Mouse (Mus musculus): Measurements from ENCODE around the gene Gm48551.
A peak's percentile ranks its signal among the peaks of the same experiment; 100 is the strongest.

The Gm48551 gene

DNA sequence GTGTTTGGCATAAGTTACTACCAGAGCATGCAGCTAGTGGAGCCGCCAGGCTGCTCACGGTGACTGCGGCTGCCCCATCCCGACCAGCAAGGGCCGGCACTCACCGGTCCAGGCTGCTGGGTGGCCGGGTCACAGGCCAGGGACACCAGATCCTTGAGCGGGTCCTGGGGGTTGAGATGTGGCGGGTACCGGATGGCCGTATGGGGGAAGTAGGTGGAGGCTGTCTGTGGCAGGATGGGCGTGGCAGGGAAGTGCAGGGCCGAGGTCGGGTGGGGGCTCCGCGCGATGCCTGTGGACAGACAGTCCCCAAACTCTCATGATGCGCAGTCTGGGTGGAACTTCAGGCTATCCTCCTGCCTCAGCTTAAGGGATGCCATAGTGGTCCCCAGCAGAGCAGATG lies 20.5 kb downstream of the Gm48551 start:
- DNase-seq (ENCODE audit: low spot score) = no peak

GRCm38 (mm10) chr10:81405588-81406201 lies 21.4 kb downstream of the Gm48551 start:
- DNase-seq (ENCODE audit: low spot score) = no peak

DNA sequence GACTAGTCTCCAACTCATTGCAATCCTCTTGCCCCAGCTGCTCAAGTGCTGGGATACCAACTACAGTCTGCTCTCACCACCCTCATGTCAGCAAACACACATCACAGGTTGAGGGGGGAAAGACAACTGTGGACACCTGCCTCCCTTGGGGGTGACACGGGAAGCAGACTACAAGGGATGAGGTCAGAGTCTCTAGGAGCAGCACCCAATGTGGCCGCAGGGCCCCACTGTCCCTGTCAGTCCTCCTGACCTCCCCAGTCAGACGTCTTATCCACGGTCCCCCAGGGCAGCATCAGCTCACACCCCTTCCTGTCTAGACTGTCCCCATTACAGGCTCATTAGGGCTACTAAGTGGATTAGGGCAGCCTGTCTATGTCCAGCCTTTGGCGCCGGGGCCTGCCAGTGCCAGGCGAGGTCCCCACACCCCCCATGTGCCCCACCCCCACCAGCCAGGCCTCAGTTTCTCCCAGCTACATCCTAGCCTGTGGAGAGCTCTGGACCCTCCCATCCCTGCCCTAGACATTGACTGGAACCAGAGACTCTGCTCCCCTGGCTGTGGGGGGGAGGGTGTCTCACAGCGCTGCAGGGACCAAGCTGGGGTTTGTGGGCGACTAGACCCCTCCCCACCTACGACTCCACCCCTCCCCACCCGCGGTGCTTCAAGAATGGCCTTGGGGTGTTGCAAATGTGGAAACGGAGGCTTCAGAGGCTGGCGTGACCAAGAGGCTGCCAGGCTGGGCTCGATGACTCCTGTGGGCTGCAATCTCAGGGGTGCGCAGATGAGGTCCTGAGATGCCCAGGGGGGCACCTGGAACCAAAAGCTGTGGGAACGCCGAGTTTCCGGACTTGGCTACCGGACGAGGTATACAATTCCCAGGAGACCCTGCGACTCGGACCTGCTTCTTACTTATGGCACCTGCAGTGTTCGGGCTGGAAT lies 22.5 kb downstream of the Gm48551 start:
- no peak for DNase-seq (ENCODE audit: low spot score)

DNA sequence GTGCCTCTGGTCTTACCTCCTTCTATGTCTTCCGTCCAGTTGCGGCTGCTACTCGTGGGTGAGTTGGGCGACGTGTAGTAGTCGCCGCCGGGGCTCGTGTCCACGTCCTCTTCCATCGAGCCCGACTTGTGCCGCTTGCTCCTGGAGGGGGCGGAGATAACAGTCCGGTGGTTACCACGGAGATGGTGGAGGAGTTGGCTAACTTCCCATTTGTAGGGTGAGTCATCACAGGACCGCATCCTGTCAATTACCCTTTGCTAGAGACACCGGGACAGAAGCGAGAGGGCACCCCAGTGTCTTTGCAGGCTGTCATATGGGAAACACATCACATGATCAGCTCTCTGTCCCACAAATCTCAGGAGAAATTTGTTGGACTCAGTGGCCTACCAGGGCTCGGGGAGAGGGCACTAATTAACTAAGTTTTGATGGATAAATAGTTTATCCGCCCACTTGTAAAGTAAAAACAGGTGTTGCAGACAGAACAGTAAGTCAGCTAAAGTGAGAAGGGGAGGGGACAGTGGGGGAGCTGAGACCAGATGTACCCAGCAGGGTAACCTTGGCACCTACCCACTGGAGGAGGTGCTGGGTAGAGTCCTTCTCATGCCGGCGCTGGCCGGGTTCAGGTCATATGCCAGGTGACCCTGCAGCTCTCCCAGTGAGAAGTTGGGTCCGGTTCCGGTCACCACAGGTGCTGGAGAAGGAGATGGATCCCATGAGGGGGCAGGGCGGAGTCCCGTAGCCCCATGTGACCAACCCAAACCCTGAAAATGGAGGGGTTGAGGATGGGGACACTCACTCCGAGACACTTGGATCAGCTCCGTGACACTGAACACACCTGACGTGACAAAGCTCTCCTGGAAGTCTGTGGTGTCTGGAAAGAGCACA lies 23.5 kb downstream of the Gm48551 start:
- peak; percentile 66 for DNase-seq (ENCODE audit: low spot score)

DNA sequence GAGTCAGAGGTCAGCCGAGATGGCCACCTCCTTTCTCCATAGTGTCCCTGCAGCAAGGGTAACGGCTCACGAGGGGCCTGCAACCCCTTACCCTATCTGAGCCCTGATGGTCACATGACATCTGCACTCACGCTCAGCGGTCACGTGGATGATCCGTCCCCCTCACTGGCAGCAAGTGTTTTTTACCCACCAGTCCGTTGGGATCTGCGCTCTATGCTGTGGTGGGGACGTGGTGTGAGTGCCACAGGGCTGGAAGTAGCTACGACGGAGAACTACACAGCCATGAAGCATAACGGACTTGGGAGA lies 24.1 kb downstream of the Gm48551 start:
- no peak for DNase-seq (ENCODE audit: low spot score)

GRCm38 (mm10) chr10:81408871-81409291 lies 24.6 kb downstream of the Gm48551 start:
- peak; percentile 72 for DNase-seq (ENCODE audit: low spot score)

- no peak for DNase-seq (ENCODE audit: low spot score)
These were observed 25.1 kb downstream of the Gm48551 start for GRCm38 (mm10) chr10:81409330-81409729.

DNA sequence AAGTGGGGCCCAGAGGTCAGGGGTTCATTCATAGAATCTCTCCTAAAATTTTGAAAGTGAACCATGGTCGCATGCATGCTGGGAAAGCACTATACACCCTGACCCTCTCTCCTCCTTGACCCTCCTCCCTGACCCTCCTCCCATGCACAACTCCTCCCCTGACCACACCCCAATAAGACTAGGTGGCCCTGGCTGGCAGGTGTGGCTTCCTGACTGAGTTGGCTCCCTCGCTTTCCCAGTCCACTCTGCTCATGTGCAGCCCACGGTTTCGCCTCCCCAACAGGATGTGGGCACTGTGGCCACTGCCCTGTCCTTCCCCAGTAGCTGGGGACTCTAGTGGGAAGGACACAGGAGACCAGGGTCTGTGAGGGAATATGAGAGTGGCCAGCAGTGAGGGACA lies 26.1 kb downstream of the Gm48551 start:
- DNase-seq (ENCODE audit: low spot score) = no peak

- DNase-seq (ENCODE audit: low spot score) = no peak
These were observed 26.7 kb downstream of the Gm48551 start for GRCm38 (mm10) chr10:81410981-81411380.

- DNase-seq (ENCODE audit: low spot score) = no peak
These were observed 27.5 kb downstream of the Gm48551 start for GRCm38 (mm10) chr10:81411471-81412400.

- DNase-seq (ENCODE audit: low spot score) = no peak
These were observed 28.5 kb downstream of the Gm48551 start for GRCm38 (mm10) chr10:81412586-81413309.

DNA sequence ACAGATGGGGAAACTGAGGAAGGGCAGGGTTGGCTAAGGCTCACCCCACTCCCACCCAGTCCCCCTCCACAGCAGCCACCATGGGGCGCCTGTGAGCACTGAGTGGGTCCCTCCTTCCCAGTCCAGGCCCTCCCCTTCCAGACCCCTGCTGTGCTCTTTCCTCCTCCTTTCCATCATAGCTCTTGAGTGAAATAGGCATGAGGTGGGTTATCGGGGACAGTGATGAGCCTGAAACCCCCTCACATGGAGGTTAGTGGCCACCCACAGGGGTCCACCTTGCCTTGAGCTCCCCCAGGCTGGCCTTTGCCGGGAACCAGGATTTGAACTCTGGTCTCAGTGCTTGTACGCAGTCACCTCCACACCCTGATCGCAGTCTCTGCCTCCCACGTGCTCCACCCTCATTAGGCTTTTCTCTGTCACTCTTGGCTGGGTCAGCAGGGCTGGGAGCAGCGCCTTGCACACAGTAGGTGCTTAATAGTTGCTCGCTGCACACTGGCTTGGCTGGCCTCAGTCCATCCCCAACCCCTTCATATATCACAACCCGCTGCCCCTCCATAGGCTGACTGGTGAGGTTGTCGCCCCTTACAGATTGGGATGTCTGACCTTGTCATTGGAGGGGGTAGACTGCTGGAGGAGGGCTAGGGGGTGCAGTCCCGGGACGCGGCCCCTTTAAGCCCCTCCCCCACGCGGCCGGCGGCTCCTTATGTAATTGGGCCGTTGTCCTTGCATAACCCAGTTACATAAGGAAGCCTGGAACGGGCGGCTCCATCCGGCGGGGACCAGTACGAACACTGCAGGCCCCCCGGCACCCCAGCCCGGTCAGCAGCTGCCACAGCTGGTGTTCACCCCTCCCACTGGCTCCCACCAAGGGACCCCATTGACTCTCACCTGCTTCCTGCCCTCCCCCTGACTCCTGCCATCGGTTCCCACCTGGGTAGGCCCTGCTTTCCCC lies 29.3 kb downstream of the Gm48551 start:
- DNase-seq (ENCODE audit: low spot score) = peak; percentile 50

- no peak for DNase-seq (ENCODE audit: low spot score)
These were observed 30.4 kb downstream of the Gm48551 start for GRCm38 (mm10) chr10:81414682-81415081.

DNA sequence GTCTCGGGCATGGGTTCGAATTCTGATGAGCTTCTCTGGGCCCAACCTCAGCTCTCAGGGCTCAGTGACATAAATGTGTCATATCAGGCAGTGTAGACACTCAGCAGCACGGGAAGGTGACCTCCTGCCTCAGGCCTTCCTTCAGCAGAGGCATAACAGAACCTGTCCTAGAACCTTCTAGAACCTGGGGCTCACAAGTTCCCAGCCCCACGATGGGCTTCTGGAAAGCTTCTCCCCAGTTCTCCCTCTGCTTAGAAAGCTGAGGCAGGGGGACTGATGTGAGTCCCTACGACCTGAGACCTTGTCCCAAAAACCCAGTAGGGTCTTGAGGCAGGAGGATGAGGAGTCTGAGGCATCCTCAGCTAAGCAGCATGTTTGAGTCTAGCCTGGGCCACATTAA lies 30.9 kb downstream of the Gm48551 start:
- no peak for DNase-seq (ENCODE audit: low spot score)

DNA sequence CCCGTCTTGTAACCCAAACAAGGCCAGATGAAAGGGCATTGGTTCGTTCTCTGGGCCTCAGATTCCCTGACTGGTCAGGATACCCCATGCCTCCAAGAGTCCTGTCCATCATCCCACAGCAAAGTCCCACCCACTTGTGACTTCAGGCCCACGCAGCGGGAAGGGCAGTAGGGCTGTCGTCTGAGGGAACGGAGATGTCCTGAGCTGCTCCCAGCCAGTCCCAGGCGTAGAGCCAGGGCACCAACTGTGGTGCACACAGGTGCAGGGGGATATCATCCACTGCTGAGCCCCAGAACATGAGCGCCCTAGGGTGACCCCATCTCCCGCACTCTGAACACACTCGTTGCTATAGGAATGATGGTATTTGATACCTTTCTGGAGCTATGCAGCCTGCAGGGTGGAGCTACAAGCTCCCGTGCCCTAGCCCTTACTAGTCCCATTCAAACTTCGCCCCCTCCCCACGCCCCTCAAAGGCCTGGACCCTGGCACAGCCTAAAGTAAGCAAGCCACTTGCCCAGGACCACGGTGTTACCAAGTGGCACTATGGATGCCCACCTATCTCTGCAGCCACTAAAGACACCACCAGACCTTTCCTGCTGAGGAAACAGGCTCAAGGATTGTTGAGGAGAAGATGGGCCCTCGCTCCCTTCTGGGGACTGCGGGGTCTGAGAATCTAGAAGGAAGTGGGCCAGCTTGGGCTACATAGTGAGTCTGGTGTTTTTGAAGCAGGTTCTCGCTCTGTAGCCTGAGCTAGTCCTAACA lies 31.5 kb downstream of the Gm48551 start:
- no peak for DNase-seq (ENCODE audit: low spot score)

DNA sequence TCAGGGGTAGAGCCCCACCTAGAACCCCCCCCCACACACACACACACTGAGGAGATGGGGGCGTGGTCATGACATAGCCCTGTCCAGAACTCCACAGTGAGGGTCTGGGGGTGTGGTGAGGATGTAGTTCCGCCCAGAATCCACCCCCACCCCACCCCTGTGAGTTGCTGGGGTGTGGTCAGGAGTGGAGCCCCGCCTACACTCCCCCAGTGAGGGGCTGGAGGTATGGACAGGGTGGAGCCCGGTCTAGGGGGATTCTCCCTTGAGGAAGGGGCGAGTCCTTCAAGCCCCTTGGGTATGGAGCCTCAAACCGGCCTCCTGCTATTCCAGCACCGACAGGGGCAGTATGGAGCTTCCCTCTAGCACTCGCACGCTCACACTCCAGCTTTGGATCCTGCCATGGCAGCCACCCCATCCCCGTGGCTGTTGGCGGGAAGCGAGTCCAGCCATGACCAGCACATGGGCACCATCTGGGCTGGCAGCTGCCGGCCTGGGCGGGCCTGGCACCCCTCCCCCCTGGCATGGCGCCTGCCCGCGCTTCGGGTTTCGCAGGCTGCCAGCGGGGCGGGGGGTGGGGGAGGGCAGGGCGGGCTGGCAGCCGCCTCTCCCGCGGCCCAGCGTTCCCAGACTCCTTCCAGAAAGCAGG lies 32.4 kb downstream of the Gm48551 start:
- DNase-seq (ENCODE audit: low spot score) = peak; percentile 78

GRCm38 (mm10) chr10:81417227-81418215 lies 33.3 kb downstream of the Gm48551 start:
- no peak for DNase-seq (ENCODE audit: low spot score)
